12 mouse cellular contexts compared by ENCODE assay signal in the genomic region with DNA sequence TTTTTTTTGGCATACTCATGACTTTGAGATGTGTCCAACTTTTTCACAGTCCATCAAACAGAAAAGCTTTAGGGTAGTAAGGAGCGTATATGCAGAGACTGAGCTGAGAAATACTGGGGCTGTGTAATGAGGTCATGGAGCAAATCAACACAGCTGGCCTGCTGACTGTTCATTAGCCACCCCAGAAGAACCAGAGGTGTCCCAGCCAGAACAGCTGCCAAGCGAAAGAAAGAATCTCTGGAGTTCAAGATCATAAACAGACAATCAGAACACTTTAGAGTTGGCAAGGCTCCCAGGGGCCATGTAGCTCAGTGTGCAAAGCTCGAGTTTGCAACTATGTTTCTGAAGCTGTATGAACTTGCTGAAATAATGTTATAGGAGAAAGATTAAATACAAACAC. TPM values are rescaled to one million over a fixed set of nuclear protein-coding genes. Genes with fewer than 3 reads are reported as not detected.
A peak's percentile ranks its signal among the peaks of the same experiment; 100 is the strongest.
DNase-seq lines count a peak whose midpoint lies in the region; ATAC-seq and TF ChIP-seq lines count a peak whose summit lies in the region.
"Had no signal": no experiment of that assay in that cellular context is flagged by ENCODE, and none has a peak within 500 bp of the region (broad histone marks: within the 10 kb centered on the region; RNA-seq: fewer than 3 reads in every experiment).

No protein-coding gene starts in this region.

- no peaks in the 10 kb centered on the region for H3K36me3 ChIP-seq in heart, embryonic 10.5 days
- H3K36me3 ChIP-seq in midbrain, embryonic 11.5 days (ENCODE audit: control insufficient read depth, insufficient read depth, low read length): no peaks in the 10 kb centered on the region
- no peaks in the 10 kb centered on the region for H3K36me3 ChIP-seq in midbrain, embryonic 10.5 days
- H3K36me3 ChIP-seq in hindbrain, postnatal 0 days (ENCODE audit: insufficient read depth, low read length): no peaks in the 10 kb centered on the region
- no peaks in the 10 kb centered on the region for H3K36me3 ChIP-seq in forebrain, embryonic 10.5 days (replicated peaks)

- H3K4me3 ChIP-seq in heart, embryonic 10.5 days: no peak overlapping the region
- no peak overlapping the region for H3K4me3 ChIP-seq in midbrain, embryonic 11.5 days (ENCODE audit: low read depth, low read length)
- no peak overlapping the region for H3K4me3 ChIP-seq in midbrain, embryonic 10.5 days
- H3K4me3 ChIP-seq in hindbrain, postnatal 0 days (ENCODE audit: low read length): no peak overlapping the region
- H3K4me3 ChIP-seq in forebrain, embryonic 10.5 days: no peak overlapping the region

- no peak overlapping the region for H3K9ac ChIP-seq in midbrain, embryonic 11.5 days (ENCODE audit: low read length)
- H3K9ac ChIP-seq in hindbrain, postnatal 0 days (replicated peaks; ENCODE audit: low read length): no peak overlapping the region

- H3K4me1 ChIP-seq in heart, embryonic 10.5 days: no peaks in the 10 kb centered on the region
- no peaks in the 10 kb centered on the region for H3K4me1 ChIP-seq in midbrain, embryonic 11.5 days (ENCODE audit: control insufficient read depth, insufficient read depth, low read length)
- H3K4me1 ChIP-seq in midbrain, embryonic 10.5 days: no peaks in the 10 kb centered on the region
- H3K4me1 ChIP-seq in hindbrain, postnatal 0 days (ENCODE audit: insufficient read depth, low read length): no peaks in the 10 kb centered on the region
- no peaks in the 10 kb centered on the region for H3K4me1 ChIP-seq in forebrain, embryonic 10.5 days

- peak; percentile 5 for DNase-seq in heart, adult 8-10 months (ENCODE audit: low spot score)
- DNase-seq in heart, embryonic 10.5 days (ENCODE audit: low spot score): no peak
- peak; percentile 60 for DNase-seq in midbrain, embryonic 11.5 days (ENCODE audit: low spot score, missing footprints)
- DNase-seq in midbrain, embryonic 10.5 days (ENCODE audit: low spot score): no peak
- peak; percentile 71 for DNase-seq in hindbrain, postnatal 0 days (ENCODE audit: low spot score)
- DNase-seq in testis, postnatal 10 days (ENCODE audit: low spot score): peak; percentile 52
- DNase-seq in forebrain, embryonic 10.5 days (ENCODE audit: extremely low spot score, low spot score): no peak
- DNase-seq: adrenal gland, adult 2 months; right cerebral cortex, postnatal 14 days had no signal

- H3K4me2 ChIP-seq in midbrain, embryonic 11.5 days: no peak overlapping the region
- H3K4me2 ChIP-seq in hindbrain, postnatal 0 days (ENCODE audit: low read depth, low read length): no peak overlapping the region

- no peak overlapping the region for H3K27ac ChIP-seq in heart, embryonic 10.5 days
- no peak overlapping the region for H3K27ac ChIP-seq in midbrain, embryonic 11.5 days (ENCODE audit: low read depth, low read length)
- H3K27ac ChIP-seq in midbrain, embryonic 10.5 days (replicated peaks): no peak overlapping the region
- no peak overlapping the region for H3K27ac ChIP-seq in hindbrain, postnatal 0 days
- H3K27ac ChIP-seq in forebrain, embryonic 10.5 days: no peak overlapping the region

- H3K9me3 ChIP-seq in heart, embryonic 10.5 days: no peaks in the 10 kb centered on the region
- H3K9me3 ChIP-seq in midbrain, embryonic 11.5 days (ENCODE audit: control insufficient read depth, low read length): no peaks in the 10 kb centered on the region
- H3K9me3 ChIP-seq in midbrain, embryonic 10.5 days (replicated peaks): no peaks in the 10 kb centered on the region
- H3K9me3 ChIP-seq in hindbrain, postnatal 0 days (ENCODE audit: low read length): no peaks in the 10 kb centered on the region
- H3K9me3 ChIP-seq in forebrain, embryonic 10.5 days: no peaks in the 10 kb centered on the region

- TF ChIP-seq CTCF in hindbrain, postnatal 0 days (IDR thresholded peaks at IDR 0.05; ENCODE audit: low read depth): no peak

- no peak for ATAC-seq in midbrain, embryonic 11.5 days (ENCODE audit: low FRiP score)
- ATAC-seq in hindbrain, postnatal 0 days: peak; percentile 81
- ATAC-seq in activated CD4-positive, CD25-positive, alpha-beta regulatory T cell, adult 4 months: no peak

- 78% methylated on average over 3 of the region's 3 CpGs for WGBS in heart, embryonic 10.5 days
- WGBS in midbrain, embryonic 11.5 days: 70% methylated on average over 3 of the region's 3 CpGs
- 74% methylated on average over 3 of the region's 3 CpGs for WGBS in midbrain, embryonic 10.5 days
- WGBS in hindbrain, postnatal 0 days: 35% methylated on average over 3 of the region's 3 CpGs
- 80% methylated on average over 3 of the region's 3 CpGs for WGBS in forebrain, embryonic 10.5 days

- H3K27me3 ChIP-seq in heart, embryonic 10.5 days (ENCODE audit: insufficient read depth, poor library complexity, severe bottlenecking): no peaks in the 10 kb centered on the region
- no peaks in the 10 kb centered on the region for H3K27me3 ChIP-seq in midbrain, embryonic 11.5 days (ENCODE audit: control insufficient read depth, insufficient read depth, low read length)
- H3K27me3 ChIP-seq in midbrain, embryonic 10.5 days (ENCODE audit: low read depth, poor library complexity, severe bottlenecking): no peaks in the 10 kb centered on the region
- H3K27me3 ChIP-seq in hindbrain, postnatal 0 days (ENCODE audit: insufficient read depth, low read length): no peaks in the 10 kb centered on the region
- H3K27me3 ChIP-seq in forebrain, embryonic 10.5 days (ENCODE audit: poor library complexity, severe bottlenecking): no peaks in the 10 kb centered on the region
- H3K27me3 ChIP-seq: CH12.LX had no signal

RNA-seq across cellular contexts. Expression of a gene that starts 35.1 kb away (rescaled TPM):
- under 1 TPM; 0.06 to 0.60 (median 0.21) TPM for total RNA-seq in heart, adult 8-10 months (2022)
- 1.7 and 1.8 TPM in 2 replicates for polyA plus RNA-seq in heart, embryonic 10.5 days (2016; fragmentation: Nextera tagmentation; extraction: Ambion mirVana)
- polyA plus RNA-seq in midbrain, embryonic 11.5 days (2014; fragmentation: Nextera tagmentation; extraction: Ambion mirVana): 0.32 and 0.68 TPM in 2 replicates
- 0.47 and 0.50 TPM in 2 replicates for polyA plus RNA-seq in midbrain, embryonic 10.5 days (2016; fragmentation: Nextera tagmentation; extraction: Ambion mirVana)
- total RNA-seq in hindbrain, postnatal 0 days (2014; rRNA removed): 0.37 and 0.54 TPM in 2 replicates
- polyA plus RNA-seq in hindbrain, postnatal 0 days (2015; fragmentation: Nextera tagmentation; extraction: Ambion mirVana): 0.74 and 0.81 TPM in 2 replicates
- polyA plus RNA-seq in activated CD4-positive, CD25-positive, alpha-beta regulatory T cell, adult 4 months (2017; shearing (Covaris generic)): not detected
- 0.33 and 0.62 TPM in 2 replicates for polyA plus RNA-seq in forebrain, embryonic 10.5 days (2016; fragmentation: Nextera tagmentation; extraction: Ambion mirVana)
- total RNA-seq: megakaryocyte progenitor cell, adult 5-6 weeks had no signal

Comparison
In these comparisons a context has a peak if more than half of its experiments do, and no peak if none do; other contexts are left out.
1. DNase-seq: peak in heart, adult 8-10 months (single experiment), midbrain, embryonic 11.5 days (single experiment), hindbrain, postnatal 0 days (single experiment) and testis, postnatal 10 days (single experiment); none in heart, embryonic 10.5 days (single experiment), midbrain, embryonic 10.5 days (single experiment) and forebrain, embryonic 10.5 days (single experiment).